Mouse (Mus musculus) MEL (cell line): Measurements from ENCODE around the gene Tmem8. TPM values are rescaled to one million over a fixed set of nuclear protein-coding genes. Genes with fewer than 3 reads are reported as not detected.

Experiments used
- DNase-seq: peaks from one replicate; pipeline ENCODE4 v3.0.0; 2011; ENCODE audit warnings: low read depth, low spot score
- H3K27ac ChIP-seq: 2 replicates; pipeline ENCODE4 v1.5.1; 2012; ENCODE audit warnings: low read depth, mild to moderate bottlenecking, control low read depth, low read length, moderate library complexity; ENCODE audit not compliant: control insufficient read depth
- H3K27me3 ChIP-seq, 2 experiments: fragments of 150-350 bp in 1 of 2; sonication (generic) in 1 of 2; 2 replicates each; pipeline ENCODE4 v1.6.1; 2012; ENCODE audit warnings: low read length in 2 of 2, mild to moderate bottlenecking in 2 of 2, improper control_type of control experiment in 1 of 2, moderate library complexity in 1 of 2; ENCODE audit not compliant: insufficient read depth in 2 of 2, control insufficient read depth in 1 of 2
- H3K36me3 ChIP-seq, 2 experiments: 2 replicates each; pipeline ENCODE4 v1.6.1; 2012 to 2014; ENCODE audit warnings: low read length in 2 of 2, improper control_type of control experiment in 1 of 2, inconsistent platforms in 1 of 2, mild to moderate bottlenecking in 1 of 2; ENCODE audit not compliant: insufficient read depth in 2 of 2, control insufficient read depth in 1 of 2
- H3K4me1 ChIP-seq, 2 experiments: fragments of 150-350 bp in 1 of 2; sonication (generic) in 1 of 2; 2 replicates each; pipeline ENCODE4 v1.6.1; 2012; ENCODE audit warnings: low read length in 2 of 2, improper control_type of control experiment in 1 of 2, mild to moderate bottlenecking in 1 of 2; ENCODE audit not compliant: insufficient read depth in 2 of 2, control insufficient read depth in 1 of 2
- H3K4me3 ChIP-seq, 2 experiments: fragments of 150-350 bp in 1 of 2; sonication (generic) in 1 of 2; 2 replicates each; pipeline ENCODE4 v1.5.1; 2012; ENCODE audit warnings: low read depth in 2 of 2, low read length in 2 of 2, mild to moderate bottlenecking in 2 of 2, moderate library complexity in 2 of 2, control low read depth in 1 of 2, improper control_type of control experiment in 1 of 2; ENCODE audit not compliant: control insufficient read depth in 1 of 2, insufficient read depth in 1 of 2
- H3K79me2 ChIP-seq: 2 replicates; pipeline ENCODE4 v1.6.1; 2012; ENCODE audit warnings: mild to moderate bottlenecking, low read length, moderate library complexity; ENCODE audit not compliant: control insufficient read depth, poor library complexity, insufficient read depth
- H3K9ac ChIP-seq: 2 replicates; pipeline ENCODE4 v1.6.1; 2012; ENCODE audit warnings: low read depth, mild to moderate bottlenecking, control low read depth, low read length, moderate library complexity; ENCODE audit not compliant: control insufficient read depth, poor library complexity, severe bottlenecking
- H3K9me3 ChIP-seq: fragments of 150-350 bp; sonication (generic); replicated peaks from 2 replicates; pipeline ENCODE4 v1.6.1; 2012; ENCODE audit warnings: mild to moderate bottlenecking, low read length, improper control_type of control experiment, moderate library complexity; ENCODE audit not compliant: insufficient read depth
- BHLHE40 ChIP-seq: IDR thresholded peaks from 2 replicates; pipeline ENCODE4 v1.6.1; 2012; ENCODE audit warnings: low read depth, mild to moderate bottlenecking, inconsistent platforms, low read length, improper control_type of control experiment, borderline replicate concordance
- ELF1 ChIP-seq: IDR thresholded peaks from 2 replicates; pipeline ENCODE4 v1.6.1; 2014; ENCODE audit warnings: low read depth, mild to moderate bottlenecking, inconsistent platforms, low read length, improper control_type of control experiment, moderate library complexity
- EP300 ChIP-seq, 2 experiments: IDR thresholded peaks; 2 replicates each; pipeline ENCODE4 v1.6.1; 2011; ENCODE audit warnings: improper control_type of control experiment in 2 of 2, low read length in 2 of 2, low read depth in 1 of 2, mild to moderate bottlenecking in 1 of 2
- GABPA ChIP-seq: IDR thresholded peaks from 2 replicates; pipeline ENCODE4 v1.6.1; 2012; ENCODE audit warnings: low read depth, mild to moderate bottlenecking, inconsistent platforms, low read length, improper control_type of control experiment, moderate library complexity
- JUND ChIP-seq: IDR thresholded peaks from 2 replicates; pipeline ENCODE4 v1.6.1; 2011; ENCODE audit warnings: low read depth, mild to moderate bottlenecking, improper control_type of control experiment, low read length
- NRF1 ChIP-seq: IDR thresholded peaks from 2 replicates; pipeline ENCODE4 v1.6.1; 2014; ENCODE audit warnings: low read depth, mild to moderate bottlenecking, inconsistent platforms, low read length, improper control_type of control experiment, moderate library complexity; ENCODE audit not compliant: poor library complexity, insufficient read depth, severe bottlenecking
- POLR2A ChIP-seq, 2 experiments: IDR thresholded peaks; 2 replicates each; pipeline ENCODE4 v1.6.1; 2011 to 2012; ENCODE audit warnings: low read length in 2 of 2, mild to moderate bottlenecking in 2 of 2, control low read depth in 1 of 2, improper control_type of control experiment in 1 of 2, low read depth in 1 of 2, moderate library complexity in 1 of 2; ENCODE audit not compliant: control insufficient read depth in 1 of 2, insufficient read depth in 1 of 2, poor library complexity in 1 of 2
- SMC3 ChIP-seq: IDR thresholded peaks from 2 replicates; pipeline ENCODE4 v1.6.1; 2011; ENCODE audit warnings: low read depth, low read length, improper control_type of control experiment
- USF1 ChIP-seq: IDR thresholded peaks from 2 replicates; pipeline ENCODE4 v1.6.1; 2014; ENCODE audit warnings: low read depth, mild to moderate bottlenecking, inconsistent platforms, low read length, improper control_type of control experiment, moderate library complexity
- polyA plus RNA-seq, 2 experiments: library from polyadenylated mRNA; stranded (reverse) in 1 of 2; unstranded in 1 of 2; fragments of >175 nt in 1 of 2; fragments of >200 nt in 1 of 2; gene quantifications; 2 replicates each; pipeline versions ENCODE4 v1.2.1 to v1.2.4; 2012; ENCODE audit warnings: low replicate concordance in 2 of 2, low read depth in 1 of 2; ENCODE audit not compliant: insufficient read length in 2 of 2, insufficient read depth in 1 of 2, missing spikeins in 1 of 2
- total RNA-seq: library from RNA; depleted of rRNA; stranded (reverse); fragments of 300-350 nt; gene quantifications from 2 replicates; pipeline ENCODE4 v1.2.3, GENCODE M21; 2012; rRNA removed

Gene Tmem8
- total and polyA plus RNA-seq, 3 experiments, result 4.7 to 16.7 TPM; not detected in 1

DNA sequence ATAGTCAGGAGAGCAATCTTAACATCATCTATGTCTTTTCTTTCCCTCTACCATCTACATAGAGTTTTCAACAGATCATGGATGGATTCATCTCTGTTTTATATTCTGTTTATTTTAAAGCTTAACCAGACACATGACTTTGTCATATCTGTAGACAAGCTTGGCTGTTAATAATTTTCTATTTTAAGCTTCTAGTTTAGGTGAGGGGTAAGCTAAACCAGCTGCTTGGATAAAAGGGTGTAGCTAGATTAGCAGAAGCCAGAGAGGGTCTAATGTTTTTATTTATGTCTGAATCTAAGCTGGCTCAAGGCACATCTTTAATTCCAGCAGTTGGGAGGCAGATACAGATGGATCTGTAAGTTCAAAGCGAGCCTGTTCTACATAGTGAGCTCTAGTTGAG lies 49.6 kb downstream of the Tmem8 start:
- Histone ChIP-seq H3K9ac (no peak overlapping the region), H3K79me2 (peaks cover 41% of the 10 kb centered on the region), H3K36me3 (peaks cover 3 to 12% of the 10 kb centered on the region in 2 experiments), H3K9me3 (no peaks in the 10 kb centered on the region), H3K4me3 (no peak overlapping the region), H3K27me3 (no peaks in the 10 kb centered on the region), H3K4me1 (no peaks in the 10 kb centered on the region), H3K27ac (no peak overlapping the region)
- no peak for DNase-seq
- TF ChIP-seq BHLHE40 (no peak), ELF1 (no peak), USF1 (no peak)

DNA sequence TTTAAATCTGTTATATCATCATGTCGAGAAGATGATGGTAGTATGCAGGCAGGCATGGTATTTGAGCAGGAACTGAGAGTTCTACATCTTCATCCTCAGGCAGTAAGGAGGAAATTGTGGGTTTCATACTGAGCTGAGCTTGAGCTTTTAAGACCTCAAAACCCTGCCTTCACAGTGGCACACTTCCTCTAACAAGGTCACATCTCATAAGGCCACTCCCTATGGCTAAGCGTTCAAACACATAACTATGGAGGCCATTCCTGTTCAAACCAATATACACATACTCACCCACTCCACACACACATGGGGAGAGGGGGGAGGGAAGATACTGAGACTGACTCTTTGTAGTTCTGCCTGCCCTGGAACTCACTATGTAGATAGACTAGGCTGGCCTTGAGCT lies 54.9 kb downstream of the Tmem8 start:
- no peaks in the 10 kb centered on the region for H3K9me3 ChIP-seq
- DNase-seq, result peak; percentile 42
- H3K36me3 ChIP-seq, result peaks cover 2 to 9% of the 10 kb centered on the region in 2 experiments; a peak in 3 of 4 replicates
- H3K4me3 ChIP-seq, result no peak overlapping the region
- H3K27ac ChIP-seq, result no peak overlapping the region
- H3K27me3 ChIP-seq, result no peaks in the 10 kb centered on the region
- H3K79me2 ChIP-seq, result peaks cover 20% of the 10 kb centered on the region
- no peaks in the 10 kb centered on the region for H3K4me1 ChIP-seq
- TF ChIP-seq USF1 (no peak), SMC3 (no peak), BHLHE40 (no peak), NRF1 (no peak), GABPA (no peak), ELF1 (no peak), EP300 (IDR thresholded peaks at IDR 0.05; ENCODE audit: low read depth in 1 of 2, low read length in 2 of 2) (no peak), JUND (no peak), POLR2A (IDR thresholded peaks at IDR 0.05; ENCODE audit: control insufficient read depth in 1 of 2, insufficient read depth in 1 of 2, low read depth in 1 of 2, low read length in 2 of 2, poor library complexity in 1 of 2) (no peak)
- no peak overlapping the region for H3K9ac ChIP-seq

Other genes with a start within 250 kb of the Tmem8 start
- 73.9 and 88.9 TPM in 2 replicates for gene Mcrip2, start 244.5 kb upstream of the Tmem8 start, total RNA-seq
- 100 to 1,000 TPM; 107 to 281 TPM for gene Mcrip2, start 244.5 kb upstream of the Tmem8 start, polyA plus RNA-seq
- gene Mettl26, start 238.2 kb upstream of the Tmem8 start, total RNA-seq, result 31.7 and 33.6 TPM in 2 replicates
- gene Mettl26, start 238.2 kb upstream of the Tmem8 start, polyA plus RNA-seq, result 10 to 100 TPM in 1 of 2 experiments, not detected in 1; 50.6 TPM
- gene Wfikkn1, start 232.4 kb upstream of the Tmem8 start, total RNA-seq, result 0.13 and 0.19 TPM in 2 replicates
- under 1 TPM in 1 of 2 experiments, not detected in 1; 0.53 TPM for gene Wfikkn1, start 232.4 kb upstream of the Tmem8 start, polyA plus RNA-seq
- 3.7 and 4.8 TPM in 2 replicates for gene Rab40c, start 193.6 kb upstream of the Tmem8 start, total RNA-seq
- 10 to 100 TPM in 1 of 2 experiments, not detected in 1; 23.2 TPM for gene Rab40c, start 193.6 kb upstream of the Tmem8 start, polyA plus RNA-seq
- gene Pigq, start 168.4 kb upstream of the Tmem8 start, total RNA-seq, result 50.7 and 67.8 TPM in 2 replicates
- 100 to 1,000 TPM; 193 to 825 TPM for gene Pigq, start 168.4 kb upstream of the Tmem8 start, polyA plus RNA-seq
- gene Nhlrc4, start 168.3 kb upstream of the Tmem8 start, total RNA-seq, result 0.16 and 0.23 TPM in 2 replicates
- gene Nhlrc4, start 168.3 kb upstream of the Tmem8 start, polyA plus RNA-seq, result under 1 TPM in 1 of 2 experiments, not detected in 1; 0.19 TPM
- not detected in 2 replicates for gene A930017K11Rik, start 160.7 kb upstream of the Tmem8 start, total RNA-seq
- gene A930017K11Rik, start 160.7 kb upstream of the Tmem8 start, polyA plus RNA-seq, result not detected
- gene Capn15, start 127.5 kb upstream of the Tmem8 start, total RNA-seq, result 5.6 and 6.2 TPM in 2 replicates
- gene Capn15, start 127.5 kb upstream of the Tmem8 start, polyA plus RNA-seq, result 10 to 100 TPM in 1 of 2 experiments, not detected in 1; 16.2 TPM
- 3.1 and 3.2 TPM in 2 replicates for gene Rab11fip3, start 43.7 kb upstream of the Tmem8 start, total RNA-seq
- 10 to 100 TPM in 1 of 2 experiments, not detected in 1; 18.9 TPM for gene Rab11fip3, start 43.7 kb upstream of the Tmem8 start, polyA plus RNA-seq
- 6.5 TPM in 2 replicates for gene Decr2, start 23.0 kb upstream of the Tmem8 start, total RNA-seq
- 10 to 100 TPM in 1 of 2 experiments, not detected in 1; 11.3 TPM for gene Decr2, start 23.0 kb upstream of the Tmem8 start, polyA plus RNA-seq
- 89.1 and 115 TPM in 2 replicates for gene Nme4, start 17.7 kb upstream of the Tmem8 start, total RNA-seq
- 100 to 1,000 TPM; 125 to 430 TPM for gene Nme4, start 17.7 kb upstream of the Tmem8 start, polyA plus RNA-seq
- gene Mrpl28, start 10.2 kb downstream of the Tmem8 start, total RNA-seq, result 164 and 165 TPM in 2 replicates
- 100 to 1,000 TPM; 148 to 174 TPM for gene Mrpl28, start 10.2 kb downstream of the Tmem8 start, polyA plus RNA-seq
- 32.1 and 33.5 TPM in 2 replicates for gene Axin1, start 25.4 kb downstream of the Tmem8 start, total RNA-seq
- gene Axin1, start 25.4 kb downstream of the Tmem8 start, polyA plus RNA-seq, result 10 to 100 TPM in 1 of 2 experiments, not detected in 1; 54.2 TPM
- gene Pdia2, start 85.8 kb downstream of the Tmem8 start, total RNA-seq, result 11.2 and 12.5 TPM in 2 replicates
- gene Pdia2, start 85.8 kb downstream of the Tmem8 start, polyA plus RNA-seq, result 10 to 100 TPM in 1 of 2 experiments, not detected in 1; 13.6 TPM
- gene Rgs11, start 89.7 kb downstream of the Tmem8 start, total RNA-seq, result 8.5 and 11.4 TPM in 2 replicates
- 10 to 100 TPM in 1 of 2 experiments, not detected in 1; 32.6 TPM for gene Rgs11, start 89.7 kb downstream of the Tmem8 start, polyA plus RNA-seq
- 75.7 and 76.3 TPM in 2 replicates for gene Arhgdig, start 94.5 kb downstream of the Tmem8 start, total RNA-seq
- gene Arhgdig, start 94.5 kb downstream of the Tmem8 start, polyA plus RNA-seq, result 10 to 100 TPM in 1 of 2 experiments, not detected in 1; 97.0 TPM
- not detected in 2 replicates for gene Fam234a, start 130.9 kb downstream of the Tmem8 start, total RNA-seq
- under 1 TPM in 1 of 2 experiments, not detected in 1; 0.10 TPM for gene Fam234a, start 130.9 kb downstream of the Tmem8 start, polyA plus RNA-seq
- 54.3 and 58.4 TPM in 2 replicates for gene Luc7l, start 139.6 kb downstream of the Tmem8 start, total RNA-seq
- gene Luc7l, start 139.6 kb downstream of the Tmem8 start, polyA plus RNA-seq, result 10 to 100 TPM in 1 of 2 experiments, not detected in 1; 59.2 TPM